Mouse (Mus musculus) cerebellum, postnatal 10 days (tissue): ENCODE data around the gene Ralgapa2.
A peak's percentile ranks its signal among the peaks of the same experiment; 100 is the strongest.

Source experiments
- DNase-seq, 2 experiments: peaks; one replicate each; pipeline ENCODE4 v3.0.0; 2021; ENCODE audit warnings: mixed read lengths in 2 of 2

The Ralgapa2 gene

DNA sequence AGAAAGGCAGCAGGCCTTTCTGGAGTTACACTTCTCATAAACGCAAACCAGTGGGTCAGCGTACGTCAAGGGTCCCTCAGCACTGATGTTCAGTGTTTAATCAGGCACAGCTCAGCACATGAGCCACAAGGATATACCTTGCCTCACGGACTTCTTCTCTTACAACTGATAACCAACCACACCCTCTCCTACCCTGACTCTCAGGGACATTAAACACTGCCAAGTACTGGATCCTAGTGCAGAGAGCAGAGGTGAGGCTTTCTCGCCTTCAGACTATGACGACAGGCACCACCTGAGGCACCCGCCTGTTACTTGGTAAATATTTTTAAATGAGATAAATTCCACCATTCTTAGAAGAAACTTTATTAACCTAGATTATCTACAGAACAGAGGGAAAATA is 85.8 kb downstream of the Ralgapa2 start:
- DNase-seq: no peak

DNA sequence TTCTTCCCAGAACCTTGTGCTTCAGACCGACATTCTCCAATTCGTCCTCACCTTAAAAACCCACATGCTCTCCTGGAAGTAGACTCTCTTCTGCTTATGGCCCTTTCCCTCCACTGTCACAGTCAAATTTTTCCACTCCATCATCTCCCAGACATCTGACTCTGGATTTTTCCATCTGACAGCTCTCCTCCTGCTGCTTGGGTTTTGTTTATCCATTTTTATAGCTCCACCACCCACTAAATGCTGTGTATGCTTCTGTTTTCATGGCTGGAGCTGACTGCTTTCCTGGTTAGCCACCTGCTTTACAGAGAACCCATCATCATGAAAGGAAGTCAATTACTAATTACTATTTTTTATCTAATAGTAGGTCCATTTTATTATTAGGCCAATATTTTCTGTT is 86.9 kb downstream of the Ralgapa2 start:
- DNase-seq: no peak

DNA sequence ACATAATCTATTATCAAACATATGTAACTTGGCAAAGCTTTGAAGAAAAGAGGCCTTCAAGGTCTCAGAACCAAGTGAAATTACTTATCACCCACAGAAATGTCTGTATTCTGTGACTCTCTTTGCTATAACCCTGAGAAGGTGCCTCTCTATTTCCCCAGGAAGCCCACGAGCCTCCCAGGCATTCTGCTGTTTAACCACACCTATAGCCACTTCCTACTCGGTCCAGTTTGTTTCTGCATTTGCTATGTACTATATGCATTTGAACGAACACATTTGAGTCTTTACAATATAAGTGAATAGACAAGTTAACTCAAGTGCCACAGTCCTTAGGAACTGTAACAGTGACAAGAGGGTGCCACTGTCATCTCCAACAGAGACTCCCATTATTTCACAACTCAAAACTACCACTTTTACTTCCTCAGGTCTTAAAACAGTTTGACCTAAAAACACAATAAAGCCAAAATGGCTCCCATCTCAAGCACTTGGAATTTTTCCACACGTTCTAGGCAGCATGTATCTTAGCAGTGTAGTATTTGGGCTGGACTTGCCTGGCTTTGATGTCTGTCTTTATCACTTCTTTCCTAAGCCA is 88.3 kb downstream of the Ralgapa2 start:
- DNase-seq: no peak

DNA sequence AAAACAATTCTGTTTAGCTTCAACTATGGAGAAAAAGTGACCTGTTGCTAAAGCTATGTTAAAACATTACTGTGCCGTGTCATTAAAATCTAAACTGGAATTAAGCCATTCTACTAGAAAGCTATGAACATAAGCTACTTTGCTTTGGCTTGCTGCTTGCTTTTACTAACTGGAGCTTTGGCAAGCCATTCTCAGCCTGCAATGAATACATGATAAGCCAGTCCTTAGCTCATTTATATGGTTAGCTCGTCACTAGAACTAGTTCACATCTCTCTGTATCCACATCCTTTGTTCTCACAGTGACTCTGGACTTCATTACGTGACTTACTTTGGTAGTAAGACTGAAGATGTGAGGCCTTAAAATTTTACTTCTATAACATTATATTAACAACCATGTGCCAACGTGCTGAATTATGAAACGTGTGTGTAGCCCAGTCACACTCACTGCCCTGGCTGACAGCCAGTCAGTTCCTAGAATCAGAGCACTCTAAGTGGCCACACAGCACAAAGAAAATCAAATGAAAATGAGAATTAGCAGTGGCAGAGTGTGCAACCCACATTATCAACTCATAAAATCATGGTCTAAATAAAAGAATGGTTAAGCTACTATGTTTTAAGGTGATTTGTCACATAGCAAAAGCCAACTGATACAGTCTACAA is 89.0 kb downstream of the Ralgapa2 start:
- peak in 1 of 2 experiments; percentile 19 for DNase-seq

DNA sequence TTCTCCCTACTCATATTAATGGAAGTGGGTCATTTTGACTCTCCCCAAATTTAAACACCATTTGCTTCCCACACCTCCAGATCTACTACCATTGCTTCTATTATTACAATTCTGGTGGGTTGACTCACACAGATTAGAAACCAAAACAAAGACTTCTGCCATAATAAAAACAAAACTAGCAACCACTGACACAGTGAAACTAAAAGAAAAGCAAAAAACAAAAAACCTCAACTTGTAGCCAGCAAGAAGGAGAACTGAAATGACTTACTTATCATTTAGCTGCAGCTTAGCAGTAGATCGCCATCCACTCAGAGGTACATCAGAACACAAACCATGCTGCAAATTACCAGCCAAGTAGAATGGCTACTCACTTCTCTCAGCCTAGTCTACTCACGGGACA is 95.9 kb downstream of the Ralgapa2 start:
- DNase-seq: no peak

DNA sequence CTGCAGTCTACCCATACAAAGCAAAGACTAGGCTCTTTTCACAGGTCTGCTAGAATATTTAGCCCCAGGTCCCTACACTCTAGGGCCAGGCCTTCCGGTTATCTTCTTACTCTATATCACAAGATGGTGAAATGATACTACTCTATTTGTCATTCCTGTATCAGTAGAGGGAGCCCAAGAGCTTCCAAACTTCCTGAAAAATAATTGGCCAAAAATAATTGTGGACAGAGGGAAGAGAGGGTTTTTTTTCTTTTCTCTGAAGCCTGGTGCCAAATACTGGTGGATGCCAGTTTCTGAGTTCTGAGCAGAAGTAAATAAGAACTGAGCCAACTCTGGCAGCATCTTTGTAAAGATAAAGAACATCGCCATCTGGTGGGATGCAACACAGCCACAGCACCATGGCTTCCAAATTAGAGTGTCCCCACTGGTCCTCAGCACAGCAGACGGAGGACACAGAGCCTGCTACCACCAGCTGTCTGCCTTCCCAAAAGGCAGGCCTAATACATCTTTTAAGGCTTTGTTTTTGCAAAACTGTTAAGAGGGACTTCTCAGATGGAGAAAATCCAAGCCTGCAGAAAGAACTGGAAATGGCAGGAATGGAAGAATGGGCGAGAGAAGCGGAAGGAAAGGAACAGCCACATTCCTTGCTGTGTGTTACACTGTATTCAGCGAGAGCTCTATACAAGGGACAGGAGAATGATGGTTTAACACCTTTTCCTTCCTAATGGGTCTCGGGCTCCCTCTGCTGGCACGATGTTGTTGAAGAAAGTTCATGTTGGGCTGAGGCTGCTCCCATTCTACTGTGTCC is 97.5 kb downstream of the Ralgapa2 start:
- peak; percentile 97 to 98 for DNase-seq

DNA sequence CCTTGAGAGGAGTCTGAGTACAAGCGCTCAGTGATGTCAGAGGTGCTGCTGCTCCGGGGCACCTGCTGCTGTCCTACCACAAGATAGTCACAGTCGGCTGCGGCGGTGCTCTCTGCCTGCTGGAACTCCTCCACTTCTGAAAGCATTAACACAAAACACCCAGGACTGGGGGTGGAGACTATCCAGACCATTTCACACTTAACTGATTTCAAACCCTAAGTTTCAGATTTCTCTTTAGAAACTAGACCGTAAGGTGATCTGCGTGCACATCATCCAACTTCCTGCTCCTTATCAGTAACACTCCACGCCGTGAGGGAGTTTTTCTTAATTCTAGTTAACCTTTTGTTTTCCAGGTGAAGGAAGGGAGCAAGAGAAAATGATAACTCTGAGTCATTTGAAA is 99.4 kb downstream of the Ralgapa2 start:
- no peak for DNase-seq

DNA sequence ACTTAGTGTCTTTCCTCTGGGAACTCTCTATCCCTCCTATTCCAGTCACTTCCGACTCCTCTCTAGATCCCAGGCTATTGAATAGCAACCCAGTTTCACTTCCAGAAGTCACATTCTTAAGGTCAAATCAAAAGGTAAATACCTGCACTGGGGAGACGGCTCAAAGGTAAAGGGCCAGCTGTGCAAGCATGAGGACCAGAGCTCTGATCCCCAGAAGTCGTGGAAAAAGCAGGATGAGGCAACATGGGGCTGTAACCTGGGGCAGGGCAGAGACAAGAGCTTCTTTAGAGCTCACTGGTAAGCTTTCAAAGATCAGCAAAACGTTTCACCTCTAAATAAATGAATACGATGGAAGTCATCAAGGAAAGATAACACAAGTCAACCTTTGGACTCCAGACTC is 100.2 kb downstream of the Ralgapa2 start:
- no peak for DNase-seq

DNA sequence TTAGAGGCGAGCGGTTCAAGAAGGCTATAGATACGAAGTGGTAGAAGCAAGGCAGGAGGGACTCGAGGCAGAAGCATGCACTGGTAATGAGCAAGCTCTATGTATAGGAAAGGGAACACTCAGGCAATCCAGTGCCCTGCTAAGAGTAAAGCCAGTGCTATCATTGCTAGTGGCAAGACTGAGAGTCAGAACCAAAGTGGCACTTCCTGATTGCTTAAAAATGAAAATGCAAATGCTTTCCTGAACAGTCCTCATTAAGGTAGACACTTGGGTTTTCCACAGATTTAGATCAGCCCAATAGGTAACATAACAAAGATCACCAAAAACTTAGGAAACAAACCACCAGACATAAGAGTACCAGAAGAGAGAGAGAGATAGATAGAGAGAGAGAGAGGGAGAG is 105.1 kb downstream of the Ralgapa2 start:
- DNase-seq: no peak

DNA sequence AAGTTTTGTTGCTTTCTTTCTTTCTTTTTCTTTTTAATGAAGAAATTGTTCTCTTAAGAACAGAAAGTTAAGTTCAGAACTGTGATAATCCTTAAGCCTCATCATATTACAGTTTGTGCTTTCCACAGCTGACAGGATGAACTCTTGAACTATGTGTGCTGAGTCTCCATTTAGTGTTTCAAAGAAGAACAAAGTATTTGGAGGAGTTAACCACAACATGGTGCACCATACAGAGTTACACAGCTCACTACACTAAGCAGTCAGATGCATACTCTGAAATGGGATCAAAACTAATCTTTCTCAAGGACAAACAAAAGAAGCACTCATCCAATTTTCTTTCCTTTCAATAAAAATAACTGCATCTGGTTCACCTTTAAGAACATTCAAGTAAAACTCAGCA is 110.6 kb downstream of the Ralgapa2 start:
- DNase-seq: no peak

DNA sequence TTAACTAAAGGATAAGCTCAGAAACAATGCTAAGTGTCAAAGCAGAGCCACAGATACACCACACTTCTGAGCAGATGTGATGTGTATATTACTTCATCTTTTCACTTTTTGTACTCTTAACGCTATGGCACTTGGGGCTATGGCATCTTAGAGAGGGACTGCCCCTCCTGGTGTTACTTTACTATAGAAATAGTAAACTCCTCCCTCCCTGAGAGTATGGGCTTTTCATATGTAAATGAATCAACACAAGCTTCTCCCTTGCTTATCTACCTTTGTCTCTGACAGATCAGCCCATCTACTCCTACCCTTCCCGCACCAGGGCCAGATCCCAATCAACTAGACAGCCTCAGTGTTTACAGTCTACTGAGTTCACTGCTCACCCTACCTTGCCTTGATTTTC is 111.4 kb downstream of the Ralgapa2 start:
- no peak for DNase-seq

DNA sequence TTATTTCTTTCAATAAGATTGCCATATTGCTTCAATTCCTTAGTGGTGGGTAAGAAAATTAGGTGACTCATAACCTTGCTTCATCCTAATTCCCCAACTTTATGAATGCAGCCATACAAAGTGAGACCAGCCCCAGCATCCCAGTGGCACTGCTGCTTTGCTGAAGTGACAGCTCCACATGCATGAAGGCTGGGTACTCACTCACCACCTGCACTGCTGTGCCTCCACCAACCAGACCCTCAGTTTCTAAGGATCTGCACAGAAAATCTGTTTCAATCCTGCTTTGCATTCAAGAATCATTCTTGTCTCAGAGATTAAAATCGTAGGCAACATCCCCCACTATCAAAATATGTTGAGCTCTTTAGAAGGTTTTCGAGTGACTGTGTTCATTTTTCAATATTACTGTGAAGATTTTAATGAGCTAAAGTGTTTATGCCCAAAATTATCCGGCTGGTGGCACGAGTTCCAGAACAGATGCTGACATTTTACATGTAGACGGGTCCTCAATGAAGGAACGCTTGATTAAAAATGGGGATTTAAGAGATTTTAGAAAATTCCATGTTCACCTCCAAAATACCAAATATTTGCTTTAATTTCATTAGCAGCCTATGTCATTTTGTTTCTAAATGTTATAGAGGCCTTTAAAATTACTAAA is 113.8 kb downstream of the Ralgapa2 start:
- DNase-seq: no peak

DNA sequence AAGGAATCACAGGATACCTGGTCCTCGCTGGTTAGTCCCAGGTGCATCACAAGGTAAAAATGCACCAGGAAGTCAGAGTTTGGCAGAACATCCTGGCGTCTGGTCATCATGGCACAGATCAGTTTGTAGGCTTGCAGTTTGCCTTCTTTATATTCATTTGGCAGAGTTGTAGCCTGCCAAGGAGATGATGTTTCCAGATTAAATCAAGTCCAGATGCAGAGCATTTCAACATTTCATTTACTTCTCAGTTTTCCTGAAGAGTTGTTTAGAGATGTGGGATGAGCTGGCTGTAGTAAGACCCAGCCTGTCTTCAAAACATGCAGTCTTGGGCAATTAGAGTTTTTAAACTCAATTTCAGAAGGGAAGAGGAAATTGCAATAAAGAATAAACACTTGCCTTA is 124.9 kb downstream of the Ralgapa2 start:
- no peak for DNase-seq

DNA sequence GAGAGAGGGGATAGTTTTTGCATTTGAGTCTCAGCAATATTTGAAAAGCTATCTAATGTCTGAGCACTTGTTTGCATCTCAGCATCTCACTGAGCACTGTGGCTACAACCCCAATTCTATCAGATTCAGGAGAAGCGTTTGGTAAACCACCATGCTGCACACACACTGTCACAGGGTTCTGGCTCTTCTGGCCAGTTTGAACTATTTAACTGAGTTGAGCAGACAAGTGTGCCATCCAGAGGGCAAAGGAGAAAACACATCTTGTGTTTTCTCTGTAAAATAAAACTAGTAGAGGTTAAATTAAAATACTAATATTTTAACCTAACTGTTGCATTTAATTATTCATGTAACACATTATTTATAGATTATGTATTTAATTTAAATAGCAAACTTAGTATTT is 127.6 kb downstream of the Ralgapa2 start:
- peak; percentile 50 to 56 for DNase-seq

DNA sequence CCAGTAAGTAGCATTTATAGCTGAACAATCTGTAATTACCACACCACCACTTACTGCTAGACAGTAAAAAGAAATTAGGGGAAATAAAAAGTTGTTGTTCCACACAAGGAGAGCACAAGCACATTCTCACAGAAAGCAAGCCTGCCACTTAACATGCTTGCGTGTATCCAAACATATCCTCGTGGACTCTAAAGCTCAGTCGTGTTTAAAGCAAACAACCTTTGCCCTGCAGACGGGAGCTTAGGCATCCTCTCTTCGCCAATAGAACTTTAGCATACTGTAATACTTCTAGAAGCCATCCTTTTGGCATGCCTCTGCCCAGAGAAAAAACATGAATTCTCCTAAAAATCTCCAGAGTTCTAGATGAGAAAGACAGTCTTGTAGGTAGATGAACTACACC is 135.9 kb downstream of the Ralgapa2 start:
- DNase-seq: no peak

DNA sequence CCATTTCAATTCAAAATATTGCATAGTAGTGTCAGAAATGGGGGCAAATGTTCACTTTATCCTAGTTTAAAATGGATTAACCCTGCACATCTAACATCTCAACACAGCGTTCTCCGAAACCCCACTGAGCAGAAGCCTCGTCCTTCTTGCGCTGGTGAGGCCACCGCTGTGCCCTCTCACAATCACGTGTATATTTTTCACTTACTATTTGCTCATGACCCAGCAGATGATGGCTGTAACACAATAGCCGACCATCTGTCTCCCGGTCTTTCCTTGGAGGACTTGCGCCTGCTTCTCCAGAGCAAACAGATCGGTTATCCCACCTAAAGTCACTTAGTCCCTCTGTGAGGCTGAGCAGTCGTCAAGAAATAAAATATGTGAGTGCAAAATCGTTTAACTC is 146.0 kb downstream of the Ralgapa2 start:
- DNase-seq: peak; percentile 68 to 76

DNA sequence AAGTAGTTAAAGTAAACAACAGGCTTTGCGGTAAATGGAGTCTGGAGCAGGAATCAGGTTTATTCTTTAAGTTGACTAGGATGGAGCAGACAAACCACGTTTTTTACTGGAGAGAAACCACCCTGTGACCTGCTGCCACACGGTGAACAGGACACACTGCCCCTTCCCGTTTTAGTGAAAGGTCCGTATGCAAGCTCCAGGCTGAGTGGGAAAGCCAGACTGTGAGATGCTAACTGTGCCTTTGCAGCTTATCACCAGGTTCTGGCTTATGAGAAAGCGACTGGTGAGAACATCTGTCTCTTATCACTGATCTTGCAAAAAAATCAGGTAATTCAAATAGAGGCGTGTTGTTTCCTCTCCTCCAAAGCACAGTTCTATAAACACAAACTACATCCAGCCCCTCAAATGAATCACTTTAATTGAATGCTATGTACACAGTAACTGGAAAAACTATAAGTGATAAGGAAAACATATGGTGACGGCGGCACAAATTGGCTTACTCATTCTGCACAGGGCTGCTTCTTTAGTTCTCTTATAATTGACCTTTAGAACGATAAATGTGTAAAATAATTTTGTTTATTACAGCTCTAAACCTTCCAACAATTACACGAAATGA is 146.7 kb downstream of the Ralgapa2 start:
- DNase-seq: peak; percentile 47 to 51

DNA sequence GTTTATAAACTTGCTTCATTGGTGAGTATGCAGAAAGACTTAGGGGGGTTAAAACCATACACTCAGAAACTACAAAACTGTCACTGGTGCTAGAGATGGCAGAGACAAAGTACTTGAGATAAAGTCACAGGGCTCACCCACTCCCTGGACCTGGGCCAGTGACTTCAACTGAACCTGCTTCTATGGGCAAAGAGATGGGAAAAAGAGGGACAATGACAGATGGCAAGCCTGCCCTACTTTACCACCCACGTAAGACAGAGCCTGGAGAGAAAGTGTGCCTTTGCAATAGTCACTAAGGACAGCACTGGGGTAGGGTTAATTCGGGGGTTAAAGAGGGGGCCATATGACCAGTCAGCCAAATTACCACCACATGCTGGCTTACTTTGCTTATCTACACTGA is 148.7 kb downstream of the Ralgapa2 start:
- DNase-seq: peak; percentile 79 to 88

DNA sequence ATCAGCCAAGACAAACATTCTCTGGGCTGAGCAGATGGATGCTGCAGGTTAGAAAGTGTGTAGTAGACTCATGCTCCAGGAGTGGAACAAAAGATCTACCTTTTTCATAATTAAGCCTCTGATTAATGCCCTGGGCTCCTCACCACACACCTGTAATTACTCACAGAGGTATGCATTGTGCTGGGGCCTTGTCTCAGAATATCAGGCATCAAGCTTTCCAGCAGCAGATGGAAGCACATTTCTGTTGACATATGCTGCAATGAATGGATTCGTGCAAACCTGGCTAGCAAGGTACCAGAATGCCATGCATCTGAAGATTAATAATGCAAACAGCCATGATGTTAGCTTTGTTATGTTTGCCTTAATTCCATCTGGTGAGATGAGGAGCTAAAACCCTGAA is 149.2 kb downstream of the Ralgapa2 start:
- peak in 1 of 2 experiments; percentile 20 for DNase-seq

DNA sequence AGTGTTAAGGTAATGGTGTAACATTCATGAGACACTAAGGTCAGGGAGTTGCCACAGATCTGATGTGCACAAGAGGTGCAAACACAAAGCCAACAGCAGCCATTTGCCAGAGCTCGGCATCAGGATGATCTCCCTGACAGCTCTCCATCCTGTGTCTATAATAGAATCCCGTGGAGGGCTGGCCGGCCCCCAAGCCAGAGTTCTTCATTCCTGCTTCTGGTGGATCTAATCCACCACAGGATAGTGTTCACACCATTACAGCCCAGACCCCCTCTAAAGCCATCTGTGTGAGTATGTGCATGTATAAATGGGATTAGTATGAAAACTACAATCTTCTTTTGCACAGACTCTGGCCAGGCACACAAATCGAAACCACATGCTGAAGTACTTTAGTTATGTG is 150.2 kb downstream of the Ralgapa2 start:
- peak; percentile 77 to 88 for DNase-seq

DNA sequence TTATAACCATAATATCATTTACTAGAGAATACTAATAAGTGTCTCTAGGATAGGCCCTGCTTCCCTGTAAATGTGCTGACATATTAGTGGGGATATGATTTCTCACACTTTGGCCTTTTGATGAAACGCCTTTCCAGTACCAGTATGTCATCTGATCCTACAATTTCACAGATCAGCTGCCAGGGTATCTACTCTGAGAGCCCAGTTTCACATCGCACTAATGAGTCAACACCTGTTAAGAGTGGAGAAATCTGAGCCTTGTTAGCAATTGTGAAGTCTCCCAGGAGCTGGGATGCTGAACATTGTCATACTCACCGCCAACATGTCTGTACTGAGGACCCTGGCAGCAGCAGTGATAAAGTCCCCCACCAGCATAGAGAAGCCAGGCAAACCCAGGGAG is 151.1 kb downstream of the Ralgapa2 start:
- DNase-seq: no peak

DNA sequence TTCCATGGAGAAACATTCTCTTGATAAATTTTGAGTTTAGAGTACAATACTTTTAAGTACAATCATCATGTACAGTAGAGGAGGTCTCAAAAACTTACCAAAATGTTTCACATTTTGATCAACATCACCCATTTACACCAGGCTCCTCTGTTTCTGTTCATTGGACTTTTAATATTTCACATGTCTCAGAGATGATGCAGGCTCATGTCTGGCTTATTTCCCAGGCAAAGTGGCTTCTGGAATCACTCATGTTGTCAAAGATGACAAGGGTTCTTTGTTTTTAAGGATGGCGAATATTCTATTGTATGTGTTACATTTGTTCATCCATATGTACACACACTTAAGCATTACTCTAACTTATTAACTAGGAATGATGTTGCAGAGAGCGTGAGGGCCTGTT is 152.5 kb downstream of the Ralgapa2 start:
- DNase-seq: no peak

DNA sequence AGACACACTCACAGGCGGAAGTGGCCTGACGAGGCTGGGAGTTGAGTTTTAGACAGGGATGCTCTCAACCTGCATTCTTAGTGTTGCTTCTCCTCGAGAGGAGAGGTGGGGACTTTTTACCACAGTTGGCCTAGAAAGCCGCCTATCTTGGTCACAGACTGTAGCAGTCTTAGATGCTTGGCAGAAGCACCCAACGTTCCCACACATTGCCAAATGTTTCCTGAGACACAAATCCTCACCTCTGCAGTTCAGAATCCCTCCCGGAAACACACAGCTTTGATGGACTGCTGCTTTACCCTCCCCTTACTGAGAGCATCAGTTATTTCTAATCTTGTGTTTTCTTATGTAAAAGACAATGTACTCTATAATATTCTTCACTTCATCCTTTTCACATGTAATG is 155.6 kb downstream of the Ralgapa2 start:
- peak in 1 of 2 experiments; percentile 34 for DNase-seq
